Mouse (Mus musculus) cerebellum, postnatal 25 days (tissue): ENCODE measurements around the gene Atp6v1a.
A peak's percentile ranks its signal among the peaks of the same experiment; 100 is the strongest.

ENCODE experiments used
- DNase-seq, 2 experiments: peaks; one replicate each; pipeline ENCODE4 v3.0.0; 2021; ENCODE audit warnings: mixed read lengths in 2 of 2

Atp6v1a gene

GRCm38 (mm10) chr16:44060604-44061286 is 78.8 kb downstream of the Atp6v1a start:
- DNase-seq, result no peak

- DNase-seq, result peak; percentile 63 to 81
Observed at GRCm38 (mm10) chr16:44058745-44059144, 80.8 kb downstream of the Atp6v1a start.

- DNase-seq, result no peak
Observed at GRCm38 (mm10) chr16:44055766-44056165, 83.7 kb downstream of the Atp6v1a start.

- DNase-seq, result no peak
Observed at GRCm38 (mm10) chr16:44053265-44053664, 86.2 kb downstream of the Atp6v1a start.

GRCm38 (mm10) chr16:44052390-44052789 is 87.1 kb downstream of the Atp6v1a start:
- DNase-seq, result no peak

- DNase-seq, result no peak
Observed at GRCm38 (mm10) chr16:44050139-44050538, 89.4 kb downstream of the Atp6v1a start.

GRCm38 (mm10) chr16:44039112-44039511 is 100.4 kb downstream of the Atp6v1a start:
- no peak for DNase-seq
